Mouse (Mus musculus) limb, embryonic 11.5 days (tissue): ENCODE data around the gene St3gal6. TPM values are rescaled to one million over a fixed set of nuclear protein-coding genes. Genes with fewer than 3 reads are reported as not detected.
A peak's percentile ranks its signal among the peaks of the same experiment; 100 is the strongest.

Experiments
- ATAC-seq: fragments of 200-750 bp; cut with Nextera tagmentation; 2 replicates; pipeline ENCODE4 v1.8.0; 2017; ENCODE audit warnings: low read depth; ENCODE audit not compliant: insufficient number of reproducible peaks, low FRiP score, low TSS enrichment
- DNase-seq: peaks from one replicate; pipeline ENCODE4 v3.0.0-alpha.2; 2015; ENCODE audit warnings: low spot score
- H3K27ac ChIP-seq: fragments of 300-500 bp; sonication (generic); replicated peaks from 2 replicates; pipeline ENCODE4 v1.5.1; 2014; ENCODE audit warnings: low read depth, mild to moderate bottlenecking, low read length
- H3K27me3 ChIP-seq: fragments of 300-500 bp; sonication (generic); 2 replicates; pipeline ENCODE4 v1.6.1; 2014; ENCODE audit warnings: mild to moderate bottlenecking, low read length, mixed read lengths; ENCODE audit not compliant: control insufficient read depth, insufficient read depth
- H3K36me3 ChIP-seq: fragments of 300-500 bp; sonication (generic); 2 replicates; pipeline ENCODE4 v1.6.1; 2014; ENCODE audit warnings: mild to moderate bottlenecking, low read length, moderate library complexity, mixed read lengths; ENCODE audit not compliant: control insufficient read depth, insufficient read depth
- H3K4me1 ChIP-seq: fragments of 300-500 bp; sonication (generic); 2 replicates; pipeline ENCODE4 v1.6.1; 2014; ENCODE audit warnings: low read length, mixed read lengths; ENCODE audit not compliant: control insufficient read depth, insufficient read depth
- H3K4me2 ChIP-seq: fragments of 300-500 bp; sonication (generic); 2 replicates; pipeline ENCODE4 v1.6.1; 2014; ENCODE audit warnings: low read depth, mild to moderate bottlenecking, moderate library complexity; ENCODE audit not compliant: severe bottlenecking
- H3K4me3 ChIP-seq: fragments of 300-500 bp; sonication (generic); 2 replicates; pipeline ENCODE4 v1.5.1; 2014; ENCODE audit warnings: low read depth, low read length
- H3K9ac ChIP-seq: fragments of 300-500 bp; sonication (generic); 2 replicates; pipeline ENCODE4 v1.6.1; 2014; ENCODE audit warnings: mild to moderate bottlenecking, low read length
- H3K9me3 ChIP-seq: fragments of 300-500 bp; sonication (generic); 2 replicates; pipeline ENCODE4 v1.6.1; 2016; ENCODE audit warnings: low read length; ENCODE audit not compliant: control insufficient read depth
- WGBS: fragments of 180-500 bp; shearing (Covaris S2); extraction: QIAGEN DNeasy Blood & Tissue Kit; methylation state at CpG from one replicate; pipeline ENCODE4 v1.1.7; 2014; 5-methylcytosine and 5-hydroxymethylcytosine counted together
- polyA plus RNA-seq: library from polyadenylated mRNA; unstranded; fragments of >200 nt; fragmentation: Nextera tagmentation; extraction: Ambion mirVana; gene quantifications from 2 replicates; pipeline ENCODE4 v1.2.1, GENCODE M21; 2014

Gene St3gal6
- polyA plus RNA-seq, 1 experiment from 2014 or later, result 14.0 TPM

DNA sequence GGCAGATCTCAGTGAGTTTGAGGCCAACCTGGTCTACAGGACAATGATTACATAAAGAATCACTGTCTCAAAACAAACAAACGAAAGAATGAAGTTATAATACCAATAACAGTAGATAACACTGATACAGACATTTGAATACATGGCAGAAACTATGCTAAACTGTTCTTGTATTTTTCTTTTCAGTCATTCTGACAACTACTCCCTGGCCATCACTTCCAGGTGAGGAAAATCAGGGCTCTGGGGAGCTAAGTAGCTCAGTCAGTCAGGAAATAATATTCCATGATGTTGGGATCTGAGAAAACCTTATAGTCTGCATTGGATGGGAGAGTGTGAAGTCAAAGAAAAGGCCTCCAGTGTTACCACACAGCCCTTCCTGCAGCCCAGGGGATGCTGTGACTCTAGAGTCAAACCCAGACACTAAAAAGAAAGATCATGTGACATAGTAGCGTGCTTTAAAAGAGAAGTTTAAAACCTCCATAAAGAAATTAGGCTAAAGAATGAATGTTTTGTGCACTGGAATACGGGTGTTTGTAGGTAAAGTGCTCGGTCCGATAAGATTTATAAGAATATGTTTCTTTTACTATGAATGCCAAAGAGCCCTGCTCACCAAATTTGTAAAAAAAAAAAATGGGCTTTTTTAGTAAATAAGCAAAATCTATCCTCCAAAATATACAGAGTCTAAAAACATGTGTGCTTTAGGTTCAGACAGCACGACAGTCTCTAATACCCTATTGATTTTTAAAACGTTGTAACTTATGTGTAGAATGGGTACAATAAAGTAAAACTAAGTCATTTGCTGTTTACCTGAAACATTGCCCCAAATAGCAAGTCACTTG, 6.9 kb downstream of the St3gal6 start:
- 0 out of 2 replicates have a peak, but pooled peaks cover 3% of the 10 kb centered on the region for H3K4me1 ChIP-seq
- no peak overlapping the region for H3K4me2 ChIP-seq
- H3K27ac ChIP-seq, result no peak overlapping the region
- H3K4me3 ChIP-seq, result no peak overlapping the region
- no peaks in the 10 kb centered on the region for H3K27me3 ChIP-seq
- no peak for DNase-seq
- no peak for ATAC-seq
- no peak overlapping the region for H3K9ac ChIP-seq
- H3K9me3 ChIP-seq, result no peaks in the 10 kb centered on the region
- H3K36me3 ChIP-seq, result no peaks in the 10 kb centered on the region
- WGBS, result 87% methylated on average over 7 of the region's 7 CpGs

DNA sequence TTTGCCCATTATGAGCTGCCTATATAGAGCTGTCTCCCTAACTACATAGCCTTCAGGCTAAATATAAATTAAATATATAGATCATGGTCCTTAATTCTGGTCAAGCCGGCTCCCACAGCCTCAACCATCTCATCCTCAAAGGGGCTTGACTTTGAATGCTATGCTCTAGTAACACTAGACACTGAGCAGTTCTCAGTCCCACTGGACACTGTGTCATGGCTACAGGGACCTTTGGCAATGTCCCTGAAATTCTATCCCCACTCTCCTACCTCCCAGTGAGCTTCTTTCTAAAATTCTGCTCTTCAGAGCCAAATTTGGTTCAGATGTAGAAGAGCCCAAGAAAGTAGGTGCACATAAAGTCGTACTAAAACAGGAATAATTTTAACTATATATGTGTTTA, 7.9 kb downstream of the St3gal6 start:
- H3K4me1 ChIP-seq, result peaks cover 6% of the 10 kb centered on the region; the same call in 1 of the 2 replicates
- no peak overlapping the region for H3K9ac ChIP-seq
- ATAC-seq, result no peak
- no peaks in the 10 kb centered on the region for H3K36me3 ChIP-seq
- DNase-seq, result no peak
- no peak overlapping the region for H3K27ac ChIP-seq
- WGBS, result 95% methylated on average over 2 of the region's 2 CpGs
- H3K4me2 ChIP-seq, result no peak overlapping the region
- H3K4me3 ChIP-seq, result no peak overlapping the region
- H3K9me3 ChIP-seq, result no peaks in the 10 kb centered on the region
- no peaks in the 10 kb centered on the region for H3K27me3 ChIP-seq

DNA sequence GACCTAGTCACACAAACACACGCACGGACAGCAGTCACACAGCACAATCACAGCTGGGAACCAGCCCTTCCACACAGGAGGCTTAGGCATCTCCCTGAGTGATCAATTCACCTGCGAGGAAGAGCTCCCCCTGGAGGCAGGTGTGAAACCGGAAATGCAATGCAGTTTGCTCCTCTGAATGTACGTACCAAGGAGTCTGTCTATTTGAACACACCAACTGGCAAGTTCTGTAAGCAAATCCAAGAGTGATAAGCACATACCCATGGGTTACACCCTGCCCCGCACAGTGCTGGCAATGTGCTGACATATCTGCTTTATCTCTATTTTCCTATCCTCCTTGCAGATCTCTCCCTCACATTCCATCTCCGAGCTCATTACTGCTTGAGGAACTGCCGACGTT, 9.5 kb downstream of the St3gal6 start:
- no peak for ATAC-seq
- H3K4me1 ChIP-seq, result peaks cover 9% of the 10 kb centered on the region; the same call in 1 of the 2 replicates
- 89% methylated on average over 9 of the region's 9 CpGs for WGBS

DNA sequence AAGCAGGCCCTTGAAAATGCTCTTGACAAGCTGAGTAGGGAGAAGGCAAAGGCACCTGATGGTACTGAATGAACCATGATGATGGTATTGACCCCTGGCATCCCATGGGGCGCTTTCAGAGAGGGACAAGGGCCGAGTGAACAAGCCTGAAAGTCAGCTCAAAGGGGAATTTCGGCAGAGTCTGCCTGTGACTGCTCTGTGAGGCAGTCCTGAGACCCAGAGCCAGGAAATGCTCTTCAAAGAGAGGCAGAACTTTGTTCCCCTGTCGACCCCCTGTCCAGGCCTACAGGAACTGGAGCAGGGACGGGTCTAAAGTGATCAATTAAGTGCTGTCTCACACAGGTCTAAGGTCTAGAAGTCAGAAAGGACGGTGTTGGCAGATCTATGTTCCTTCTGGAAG, 10.3 kb downstream of the St3gal6 start:
- Histone ChIP-seq H3K27me3 (no peaks in the 10 kb centered on the region), H3K4me1 (peaks cover 9% of the 10 kb centered on the region; the same call in 1 of the 2 replicates), H3K4me3 (no peak overlapping the region), H3K9ac (no peak overlapping the region), H3K36me3 (no peaks in the 10 kb centered on the region), H3K9me3 (no peaks in the 10 kb centered on the region), H3K4me2 (no peak overlapping the region), H3K27ac (no peak overlapping the region)
- WGBS, result 11% methylated on average over 6 of the region's 6 CpGs
- ATAC-seq (no peak), DNase-seq (peak; percentile 46)

More for the DNA sequence above, 9.5 kb downstream of the St3gal6 start:
- no peak for DNase-seq
- H3K27ac ChIP-seq, result no peak overlapping the region
- no peaks in the 10 kb centered on the region for H3K27me3 ChIP-seq
- H3K9ac ChIP-seq, result no peak overlapping the region
- H3K4me2 ChIP-seq, result no peak overlapping the region
- H3K4me3 ChIP-seq, result no peak overlapping the region
- H3K9me3 ChIP-seq, result no peaks in the 10 kb centered on the region
- H3K36me3 ChIP-seq, result no peaks in the 10 kb centered on the region

DNA sequence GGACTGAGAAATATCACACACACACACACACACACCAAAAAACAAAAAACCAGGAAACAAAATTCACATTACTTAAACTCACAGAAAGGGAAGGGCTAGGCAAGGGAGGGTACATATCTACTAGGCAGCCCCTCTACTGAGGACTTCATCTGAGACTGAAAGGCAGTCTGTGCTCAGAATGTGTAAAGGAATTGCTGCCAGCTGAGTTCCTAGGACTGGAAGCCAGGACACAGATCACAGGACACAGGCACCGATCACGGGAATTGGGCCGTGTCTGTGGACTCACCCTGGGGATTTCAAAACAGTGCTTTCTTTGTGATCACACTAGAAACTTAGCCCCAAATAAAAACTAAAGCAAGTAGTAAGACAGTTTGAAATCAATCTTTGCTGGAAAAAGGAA, 11.2 kb downstream of the St3gal6 start:
- Histone ChIP-seq H3K4me2 (no peak overlapping the region), H3K4me3 (no peak overlapping the region), H3K4me1 (peaks cover 9% of the 10 kb centered on the region; the same call in 1 of the 2 replicates), H3K27ac (peak overlapping the region; percentile 65; the same call in 1 of the 2 replicates), H3K9me3 (no peaks in the 10 kb centered on the region), H3K36me3 (no peaks in the 10 kb centered on the region), H3K27me3 (no peaks in the 10 kb centered on the region), H3K9ac (no peak overlapping the region)
- WGBS, result 19% methylated on average over 3 of the region's 3 CpGs
- DNase-seq (peak; percentile 39), ATAC-seq (peak; percentile 21; the same call in 1 of the 2 replicates)

DNA sequence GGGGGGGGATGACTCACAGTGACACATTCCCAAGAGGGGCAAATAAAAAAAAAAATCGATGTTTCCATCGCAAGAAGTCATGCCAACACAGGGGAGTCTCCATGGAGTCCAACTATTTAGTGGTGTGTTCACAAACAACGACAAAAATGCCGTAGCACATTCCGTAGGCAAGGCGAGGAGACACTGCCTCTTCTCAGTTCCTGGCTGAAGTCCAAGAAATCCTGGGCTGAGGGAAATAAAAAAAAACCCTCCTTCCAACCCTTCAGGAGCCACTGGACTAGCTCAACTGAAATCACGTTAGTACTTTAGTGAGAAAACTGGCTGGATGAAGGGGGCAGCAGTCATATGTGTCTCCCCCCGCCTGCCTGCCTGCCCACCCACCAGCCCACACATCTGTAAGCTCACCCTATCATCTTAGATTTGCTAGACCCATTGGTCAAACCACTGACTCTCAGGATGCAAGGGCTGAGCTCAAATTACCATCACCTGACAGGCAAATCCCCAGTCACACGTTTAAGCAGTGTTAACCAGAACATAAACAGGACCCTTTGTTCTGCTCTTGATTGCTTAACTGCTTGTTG, 11.8 kb downstream of the St3gal6 start:
- no peaks in the 10 kb centered on the region for H3K9me3 ChIP-seq
- peak; percentile 85 for ATAC-seq
- H3K9ac ChIP-seq, result no peak overlapping the region
- 27% methylated on average over 9 of the region's 9 CpGs for WGBS
- H3K4me1 ChIP-seq, result peaks cover 9% of the 10 kb centered on the region
- peak; percentile 66 for DNase-seq
- H3K4me2 ChIP-seq, result no peak overlapping the region; the same call in 1 of the 2 replicates
- no peak overlapping the region for H3K4me3 ChIP-seq
- H3K27ac ChIP-seq, result peak overlapping the region; percentile 65; the same call in 1 of the 2 replicates
- H3K36me3 ChIP-seq, result no peaks in the 10 kb centered on the region
- H3K27me3 ChIP-seq, result no peaks in the 10 kb centered on the region

DNA sequence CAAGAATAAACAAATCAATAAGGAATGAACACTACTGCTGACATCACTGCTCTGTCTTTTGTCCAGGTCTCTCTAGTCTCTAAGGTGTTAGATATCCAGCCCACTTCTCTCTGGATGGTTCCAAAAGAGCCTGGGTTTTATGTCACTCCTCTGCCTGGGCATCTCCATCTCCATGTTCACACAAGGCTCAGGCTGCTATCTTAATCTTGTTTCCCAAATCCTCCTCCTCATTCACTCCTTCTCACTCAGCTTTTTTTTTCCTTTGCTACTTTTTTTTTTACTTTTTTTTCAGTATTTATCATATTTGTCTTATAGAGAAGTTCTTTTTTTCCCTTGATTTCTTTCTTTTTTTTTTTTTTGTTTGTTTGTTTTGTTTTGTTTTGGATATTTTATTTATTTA, 19.1 kb downstream of the St3gal6 start:
- Histone ChIP-seq H3K36me3 (no peaks in the 10 kb centered on the region), H3K4me1 (peaks cover 8% of the 10 kb centered on the region; the same call in 1 of the 2 replicates), H3K27ac (no peak overlapping the region), H3K4me3 (no peak overlapping the region), H3K27me3 (no peaks in the 10 kb centered on the region), H3K9ac (no peak overlapping the region), H3K9me3 (no peaks in the 10 kb centered on the region), H3K4me2 (no peak overlapping the region)
- ATAC-seq, result no peak
- no peak for DNase-seq

DNA sequence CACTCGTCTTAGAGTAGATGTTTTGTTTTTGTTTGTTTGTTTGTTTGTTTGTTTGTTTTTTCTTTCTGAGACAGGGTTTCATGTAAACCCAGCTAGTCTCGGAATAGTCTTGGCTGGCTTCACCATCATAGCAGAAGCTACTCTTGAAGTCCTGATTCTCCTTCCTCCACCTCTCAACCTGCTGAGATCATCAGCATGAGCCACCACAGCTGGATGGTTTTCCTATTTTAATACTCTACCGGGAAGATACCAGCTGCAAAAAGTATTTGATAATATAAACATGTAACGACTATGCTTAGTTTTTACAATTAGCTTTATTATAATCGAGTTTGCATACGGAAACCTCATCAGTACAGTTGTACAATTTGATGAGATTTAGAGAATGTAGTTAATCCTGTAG, 21.5 kb downstream of the St3gal6 start:
- no peak overlapping the region for H3K4me2 ChIP-seq
- DNase-seq (no peak), ATAC-seq (no peak)
- peaks cover 8% of the 10 kb centered on the region; the same call in 1 of the 2 replicates for H3K4me1 ChIP-seq
- H3K36me3 ChIP-seq, result no peaks in the 10 kb centered on the region
- H3K4me3 ChIP-seq, result no peak overlapping the region
- WGBS, result 78% methylated on average over 6 of the region's 6 CpGs
- no peaks in the 10 kb centered on the region for H3K27me3 ChIP-seq
- H3K27ac ChIP-seq, result no peak overlapping the region
- H3K9me3 ChIP-seq, result no peaks in the 10 kb centered on the region
- H3K9ac ChIP-seq, result no peak overlapping the region
